Mouse (Mus musculus): Measurements from ENCODE around the gene Sdccag8. TPM values are rescaled to one million over a fixed set of nuclear protein-coding genes. Genes with fewer than 3 reads are reported as not detected.

The Sdccag8 gene
- polyA plus RNA-seq, 1 experiment from 2014 or later = 31.5 TPM

DNA sequence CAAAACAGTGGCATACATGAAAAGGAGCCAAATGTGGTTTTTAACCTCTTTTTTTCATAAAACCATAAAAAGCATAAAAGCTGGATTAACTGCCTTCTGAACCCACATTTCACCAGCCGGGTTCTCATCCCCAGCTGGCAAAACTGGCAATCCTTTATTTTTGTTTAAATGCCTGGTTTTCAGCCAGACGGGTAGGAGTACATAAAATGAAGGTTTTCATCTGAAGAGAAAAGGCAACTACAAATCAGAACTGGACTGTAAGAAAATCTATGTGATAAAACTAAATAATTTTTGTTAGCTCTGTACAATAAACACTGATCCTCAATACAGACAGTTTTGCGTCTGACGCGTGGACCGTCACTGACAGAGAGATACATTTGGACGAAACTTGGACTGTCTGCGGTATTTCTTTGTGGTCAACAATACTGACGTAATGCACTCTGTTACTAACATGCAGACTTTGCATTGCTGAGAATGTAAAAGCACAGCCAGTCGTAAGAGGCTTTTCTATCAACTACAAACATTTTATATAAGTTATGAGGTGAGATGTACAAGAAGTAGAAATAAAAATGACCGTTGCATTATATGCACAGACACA is 237.0 kb downstream of the Sdccag8 start:
- peak overlapping the region; percentile 74 for H3K27ac ChIP-seq (ENCODE audit: low read depth, low read length)
- H3K4me2 ChIP-seq (ENCODE audit: low read length) = no peak overlapping the region
- H3K4me1 ChIP-seq (ENCODE audit: control insufficient read depth, insufficient read depth, low read length) = peaks cover 9% of the 10 kb centered on the region
- peak; percentile 68 for DNase-seq (ENCODE audit: low spot score)
- H3K36me3 ChIP-seq (ENCODE audit: control insufficient read depth, insufficient read depth, low read length) = peaks cover 8% of the 10 kb centered on the region; the same call in 1 of the 2 replicates
- no peaks in the 10 kb centered on the region for H3K27me3 ChIP-seq (replicated peaks; ENCODE audit: control insufficient read depth, insufficient read depth, low read length)
- WGBS = 64% methylated on average over 11 of the region's 11 CpGs
- no peak overlapping the region; the same call in 1 of the 2 replicates for H3K9ac ChIP-seq (ENCODE audit: low read length)
- no peaks in the 10 kb centered on the region for H3K9me3 ChIP-seq (replicated peaks; ENCODE audit: control insufficient read depth, low read length)
- no peak; the same call in 1 of the 2 replicates for ATAC-seq
- H3K4me3 ChIP-seq (ENCODE audit: low read depth, low read length) = no peak overlapping the region

DNA sequence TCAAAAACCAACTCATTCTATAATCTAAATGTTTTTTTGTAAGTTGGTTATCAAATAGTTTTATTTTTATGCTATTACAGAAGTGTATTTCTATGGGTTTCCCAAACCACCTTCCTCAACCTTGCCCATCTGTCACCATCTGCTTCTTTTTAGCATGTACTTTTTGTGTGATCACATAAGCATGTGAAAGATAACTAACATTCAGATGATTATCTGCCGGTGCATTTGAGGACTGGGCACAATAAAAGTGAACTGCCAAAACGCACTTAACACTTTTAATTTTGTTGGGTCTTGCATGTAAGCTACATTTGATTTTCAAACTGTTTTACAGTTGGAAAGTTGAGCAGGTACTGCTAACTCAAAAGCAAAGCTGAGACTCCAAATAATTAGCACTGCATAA is 240.4 kb downstream of the Sdccag8 start:
- Histone ChIP-seq H3K4me3 (ENCODE audit: low read depth, low read length) (no peak overlapping the region), H3K4me1 (ENCODE audit: control insufficient read depth, insufficient read depth, low read length) (peaks cover 9% of the 10 kb centered on the region; the same call in 1 of the 2 replicates), H3K9me3 (replicated peaks; ENCODE audit: control insufficient read depth, low read length) (no peaks in the 10 kb centered on the region), H3K9ac (ENCODE audit: low read length) (no peak overlapping the region), H3K27ac (ENCODE audit: low read depth, low read length) (peak overlapping the region; percentile 17; the same call in 1 of the 2 replicates), H3K36me3 (ENCODE audit: control insufficient read depth, insufficient read depth, low read length) (peaks cover 7% of the 10 kb centered on the region; the same call in 1 of the 2 replicates), H3K27me3 (replicated peaks; ENCODE audit: control insufficient read depth, insufficient read depth, low read length) (no peaks in the 10 kb centered on the region), H3K4me2 (ENCODE audit: low read length) (no peak overlapping the region)
- ATAC-seq (peak; percentile 68), DNase-seq (ENCODE audit: low spot score) (peak; percentile 81)
- 50% methylated on average over 2 of the region's 2 CpGs for WGBS

DNA sequence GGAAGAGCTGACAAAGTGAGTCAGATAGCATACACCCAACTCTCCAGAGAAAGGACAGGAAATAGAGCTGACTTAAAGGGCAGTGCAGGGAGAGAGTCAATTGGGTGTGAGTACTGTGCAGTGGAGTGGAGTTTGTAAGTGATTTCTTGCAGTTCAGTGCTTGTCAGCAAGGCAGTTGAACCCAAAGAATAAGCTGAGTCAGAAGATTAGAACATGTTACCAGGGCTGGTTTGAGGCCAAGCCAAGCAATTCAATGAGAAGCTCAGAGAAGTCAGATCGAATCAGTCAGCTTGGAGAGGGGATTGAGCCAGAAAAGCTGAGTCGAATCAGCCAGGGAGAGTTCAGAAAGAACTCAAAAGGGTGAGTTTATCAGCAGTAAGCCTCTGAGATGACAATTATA is 247.3 kb downstream of the Sdccag8 start:
- H3K4me3 ChIP-seq (ENCODE audit: low read depth, low read length) = no peak overlapping the region
- peaks cover 11% of the 10 kb centered on the region for H3K36me3 ChIP-seq (ENCODE audit: control insufficient read depth, insufficient read depth, low read length)

DNA sequence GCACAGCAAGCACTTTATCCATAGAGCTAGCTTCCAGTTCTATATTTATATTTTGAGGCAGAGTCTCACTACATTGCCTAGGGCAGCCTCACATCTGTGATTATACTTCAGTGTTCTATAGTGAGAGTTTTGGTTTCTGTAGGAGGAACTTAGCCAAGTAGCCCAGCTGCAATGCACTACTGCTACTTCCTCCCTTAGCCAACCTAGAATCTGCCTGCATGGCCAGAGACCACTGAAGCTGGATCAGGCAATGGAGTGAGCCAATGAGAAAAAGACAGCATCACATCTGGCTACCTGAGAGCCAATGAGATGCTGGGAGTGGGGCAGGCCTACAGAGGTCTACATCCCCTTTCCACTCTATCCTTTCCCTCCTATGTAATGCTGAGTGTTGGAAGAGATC is 251.3 kb downstream of the Sdccag8 start:
- DNase-seq (ENCODE audit: low spot score) (no peak), ATAC-seq (no peak)
- H3K27me3 ChIP-seq (replicated peaks; ENCODE audit: control insufficient read depth, insufficient read depth, low read length) = no peaks in the 10 kb centered on the region
- no peaks in the 10 kb centered on the region for H3K4me1 ChIP-seq (ENCODE audit: control insufficient read depth, insufficient read depth, low read length)
- no peak overlapping the region for H3K4me3 ChIP-seq (ENCODE audit: low read depth, low read length)
- no peak overlapping the region for H3K27ac ChIP-seq (ENCODE audit: low read depth, low read length)
- no peaks in the 10 kb centered on the region for H3K9me3 ChIP-seq (replicated peaks; ENCODE audit: control insufficient read depth, low read length)
- H3K4me2 ChIP-seq (ENCODE audit: low read length) = no peak overlapping the region
- no peak overlapping the region for H3K9ac ChIP-seq (ENCODE audit: low read length)
- peaks cover 6% of the 10 kb centered on the region for H3K36me3 ChIP-seq (ENCODE audit: control insufficient read depth, insufficient read depth, low read length)

More for the DNA sequence above, 247.3 kb downstream of the Sdccag8 start:
- Histone ChIP-seq H3K9me3 (replicated peaks; ENCODE audit: control insufficient read depth, low read length) (no peaks in the 10 kb centered on the region), H3K4me1 (ENCODE audit: control insufficient read depth, insufficient read depth, low read length) (no peaks in the 10 kb centered on the region), H3K4me2 (ENCODE audit: low read length) (no peak overlapping the region), H3K9ac (ENCODE audit: low read length) (no peak overlapping the region), H3K27ac (ENCODE audit: low read depth, low read length) (no peak overlapping the region), H3K27me3 (replicated peaks; ENCODE audit: control insufficient read depth, insufficient read depth, low read length) (no peaks in the 10 kb centered on the region)
- 94% methylated on average over 2 of the region's 2 CpGs for WGBS
- ATAC-seq (no peak), DNase-seq (ENCODE audit: low spot score) (no peak)

DNA sequence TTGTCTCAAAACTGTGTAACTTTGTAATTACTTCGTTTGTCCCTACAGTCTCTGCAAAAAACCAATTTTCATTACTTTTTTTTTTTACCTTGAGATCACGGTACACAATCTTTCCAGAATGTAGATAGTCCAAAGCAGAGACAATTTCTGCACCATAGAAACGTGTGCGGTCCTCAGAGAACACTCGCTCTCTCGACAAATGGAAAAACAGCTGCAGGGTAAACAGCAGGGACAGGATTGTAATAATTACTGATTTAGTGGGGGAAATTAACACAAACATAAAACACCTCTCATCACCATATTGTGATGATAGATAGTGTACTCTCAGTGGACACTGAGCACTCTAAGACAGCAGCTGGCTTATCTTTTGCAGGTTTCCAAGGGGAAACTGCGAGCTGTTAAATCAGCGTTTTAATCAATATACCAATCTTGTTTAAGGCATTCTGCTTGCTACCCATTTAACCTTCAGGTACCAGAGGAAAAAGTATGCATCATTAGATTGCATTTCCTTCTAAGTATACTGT is 252.7 kb downstream of the Sdccag8 start:
- DNase-seq (ENCODE audit: low spot score) (no peak), ATAC-seq (no peak)
- H3K9ac ChIP-seq (ENCODE audit: low read length) = no peak overlapping the region
- H3K9me3 ChIP-seq (replicated peaks; ENCODE audit: control insufficient read depth, low read length) = no peaks in the 10 kb centered on the region
- no peaks in the 10 kb centered on the region for H3K36me3 ChIP-seq (ENCODE audit: control insufficient read depth, insufficient read depth, low read length)
- no peaks in the 10 kb centered on the region for H3K4me1 ChIP-seq (ENCODE audit: control insufficient read depth, insufficient read depth, low read length)
- H3K4me2 ChIP-seq (ENCODE audit: low read length) = no peak overlapping the region
- WGBS = 83% methylated on average over 8 of the region's 8 CpGs
- no peak overlapping the region for H3K27ac ChIP-seq (ENCODE audit: low read depth, low read length)
- no peak overlapping the region for H3K4me3 ChIP-seq (ENCODE audit: low read depth, low read length)
- no peaks in the 10 kb centered on the region for H3K27me3 ChIP-seq (replicated peaks; ENCODE audit: control insufficient read depth, insufficient read depth, low read length)

DNA sequence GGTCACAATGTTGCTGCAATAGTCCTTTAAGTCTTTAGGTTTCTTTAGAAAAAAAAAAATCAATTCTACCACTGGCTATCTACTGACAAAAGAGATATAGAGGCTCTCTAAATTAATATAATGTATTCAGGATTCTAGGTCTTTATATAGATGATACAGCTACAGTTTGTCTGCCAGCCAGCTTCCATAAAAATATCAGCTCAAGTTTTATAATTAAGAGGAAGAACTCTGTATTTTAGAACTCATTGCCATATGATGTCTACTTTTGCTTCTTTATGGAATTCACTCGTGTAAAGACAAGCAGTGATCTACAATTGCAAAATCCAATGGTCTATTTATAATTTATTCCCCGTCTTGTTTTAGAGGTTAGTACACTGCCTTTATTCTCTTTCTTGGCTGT is 254.7 kb downstream of the Sdccag8 start:
- H3K36me3 ChIP-seq (ENCODE audit: control insufficient read depth, insufficient read depth, low read length) = no peaks in the 10 kb centered on the region
- H3K4me1 ChIP-seq (ENCODE audit: control insufficient read depth, insufficient read depth, low read length) = no peaks in the 10 kb centered on the region
- H3K27me3 ChIP-seq (replicated peaks; ENCODE audit: control insufficient read depth, insufficient read depth, low read length) = no peaks in the 10 kb centered on the region
- H3K9ac ChIP-seq (ENCODE audit: low read length) = no peak overlapping the region
- no peak overlapping the region for H3K4me3 ChIP-seq (ENCODE audit: low read depth, low read length)
- ATAC-seq (no peak), DNase-seq (ENCODE audit: low spot score) (no peak)
- no peaks in the 10 kb centered on the region for H3K9me3 ChIP-seq (replicated peaks; ENCODE audit: control insufficient read depth, low read length)
- 86% methylated on average over 2 of the region's 2 CpGs for WGBS
- no peak overlapping the region for H3K27ac ChIP-seq (ENCODE audit: low read depth, low read length)
- H3K4me2 ChIP-seq (ENCODE audit: low read length) = no peak overlapping the region

MicroRNA genes within 50 kb of the gene (microRNA counts, 519-probe panel; counts per million panel counts)
- 4,647 counts per million, percentile 64 among the panel's probes with 10 or more counts for microRNA mmu-miR-350

Small RNA genes lying within 50 kb of the gene (microRNA-seq; reads per million reads assigned to microRNA genes)
- not detected for gene Gm25993
- 559 reads per million, percentile 77 among the genes with 10 or more reads in this experiment for gene Mir350

Other genes with a start within 250 kb of the Sdccag8 start
- 107 and 164 TPM in 2 replicates for gene Cep170, start 593 bp upstream of the Sdccag8 start, polyA plus RNA-seq (2014; fragmentation: Nextera tagmentation; extraction: Ambion mirVana)

All from forebrain, embryonic 14.5 days (tissue).